Mouse (Mus musculus) cerebellum, adult 9-10 months (tissue): Measurements from ENCODE around the gene Ctdnep1.

Experiments used
- DNase-seq: peaks from one replicate; pipeline ENCODE4 v3.0.0; 2022

Gene Ctdnep1

DNA sequence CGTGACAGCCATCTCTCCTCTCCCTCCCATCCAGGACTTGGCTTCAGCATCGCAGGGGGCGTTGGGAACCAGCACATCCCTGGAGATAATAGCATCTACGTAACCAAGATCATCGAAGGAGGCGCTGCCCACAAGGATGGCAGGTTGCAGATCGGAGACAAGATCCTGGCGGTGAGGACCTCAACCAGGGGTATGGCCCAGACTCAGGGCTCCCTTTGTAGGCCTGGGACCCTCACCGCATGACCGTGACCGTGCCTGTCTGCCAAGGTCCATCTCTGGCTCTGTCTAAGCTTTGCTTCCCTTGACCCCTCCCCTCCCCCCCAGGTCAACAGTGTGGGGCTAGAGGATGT lies 50.3 kb downstream of the Ctdnep1 start:
- DNase-seq = no peak

DNA sequence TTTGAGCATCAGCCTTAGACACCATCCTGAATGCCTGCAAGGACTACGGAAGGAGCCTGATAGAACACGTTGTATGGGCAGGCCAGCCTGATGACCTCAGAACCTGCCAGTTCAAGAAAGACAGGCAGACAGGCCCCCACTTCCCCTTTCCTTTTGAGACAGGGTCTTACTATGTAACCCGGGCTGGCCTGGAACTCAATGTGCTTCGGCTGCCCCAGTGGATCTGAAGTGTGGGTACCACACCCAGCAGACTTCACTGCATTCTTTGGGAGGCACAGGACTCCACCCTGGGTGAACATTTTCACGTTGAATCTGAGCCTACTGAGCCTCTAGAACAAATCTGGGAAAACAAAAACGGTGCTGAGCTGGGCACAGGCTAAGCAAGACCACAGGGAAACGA lies 57.2 kb downstream of the Ctdnep1 start:
- no peak for DNase-seq

DNA sequence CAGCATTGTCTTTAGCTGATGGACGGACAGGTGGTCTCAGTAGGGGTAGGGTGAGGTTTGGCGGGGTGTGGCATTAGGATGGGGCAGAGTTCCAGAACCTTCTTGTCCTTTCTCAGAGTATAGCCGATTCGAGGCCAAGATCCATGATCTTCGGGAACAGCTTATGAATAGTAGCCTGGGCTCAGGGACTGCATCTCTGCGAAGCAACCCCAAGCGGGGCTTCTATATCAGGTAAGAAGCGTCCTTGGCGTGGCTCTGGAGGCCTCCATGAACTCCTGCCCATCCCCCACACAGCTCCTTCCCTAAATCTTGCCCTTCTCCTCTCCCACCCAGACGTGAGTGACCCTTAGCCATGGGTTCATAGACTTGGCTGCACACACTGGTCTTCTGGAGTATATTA lies 58.7 kb downstream of the Ctdnep1 start:
- DNase-seq = no peak

DNA sequence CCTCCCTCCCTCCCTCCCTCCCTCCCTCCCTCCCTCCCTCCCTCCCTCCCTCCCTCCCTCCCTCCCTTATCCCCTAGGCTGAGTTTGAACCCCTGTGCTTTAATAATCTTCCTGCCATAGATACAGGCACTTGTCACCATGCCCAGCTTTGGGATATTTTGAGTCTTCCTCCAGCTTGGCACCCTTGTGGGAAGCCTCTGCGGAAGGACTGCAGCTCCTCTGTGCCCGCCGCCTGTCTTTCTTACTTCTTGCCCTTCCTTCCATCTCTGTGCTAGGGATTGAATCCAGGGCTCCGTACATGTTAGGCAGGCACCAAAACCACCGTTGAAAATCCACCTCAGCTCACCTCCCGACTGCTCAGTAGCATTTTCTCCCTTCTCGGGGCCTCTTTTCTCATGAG lies 59.2 kb downstream of the Ctdnep1 start:
- DNase-seq = no peak
